Mouse (Mus musculus) intestine, embryonic 14.5 days (tissue): ENCODE data around the gene Slc17a8. TPM values are rescaled to one million over a fixed set of nuclear protein-coding genes. Genes with fewer than 3 reads are reported as not detected.
A peak's percentile ranks its signal among the peaks of the same experiment; 100 is the strongest.
"Not testable (repeated sequence)": the region's sequence is repeated elsewhere in the genome, so short reads cannot be mapped to it uniquely, and the experiment has no call there.

Experiments
- ATAC-seq: fragments of 200-750 bp; cut with Nextera tagmentation; replicated peaks from 2 replicates; pipeline ENCODE4 v1.8.0; 2017; ENCODE audit warnings: low read depth, moderate number of reproducible peaks, moderate TSS enrichment, moderate library complexity; ENCODE audit not compliant: low FRiP score, low TSS enrichment
- DNase-seq: peaks from one replicate; pipeline ENCODE4 v3.0.0-alpha.2; 2018; ENCODE audit warnings: low spot score
- H3K27ac ChIP-seq: fragments of 300-500 bp; sonication (generic); 2 replicates; pipeline ENCODE4 v1.5.1; 2014; ENCODE audit warnings: low read depth, mild to moderate bottlenecking, control low read depth
- H3K27me3 ChIP-seq: fragments of 300-500 bp; sonication (generic); replicated peaks from 2 replicates; pipeline ENCODE4 v1.6.1; 2014; ENCODE audit warnings: low read length, control low read depth; ENCODE audit not compliant: control insufficient read depth, insufficient read depth
- H3K36me3 ChIP-seq: fragments of 300-500 bp; sonication (generic); 2 replicates; pipeline ENCODE4 v1.6.1; 2014; ENCODE audit warnings: low read length, control low read depth; ENCODE audit not compliant: control insufficient read depth, insufficient read depth
- H3K4me1 ChIP-seq: fragments of 300-500 bp; sonication (generic); replicated peaks from 2 replicates; pipeline ENCODE4 v1.6.1; 2014; ENCODE audit warnings: low read length, control low read depth, mixed read lengths; ENCODE audit not compliant: control insufficient read depth, insufficient read depth
- H3K4me2 ChIP-seq: fragments of 300-500 bp; sonication (generic); 2 replicates; pipeline ENCODE4 v1.6.1; 2014; ENCODE audit warnings: low read length
- H3K4me3 ChIP-seq: fragments of 300-500 bp; sonication (generic); 2 replicates; pipeline ENCODE4 v1.5.1; 2014; ENCODE audit warnings: low read depth, low read length, control low read depth, mixed read lengths
- H3K9ac ChIP-seq: fragments of 300-500 bp; sonication (generic); 2 replicates; pipeline ENCODE4 v1.6.1; 2014; ENCODE audit warnings: mild to moderate bottlenecking, low read length
- H3K9me3 ChIP-seq: fragments of 300-500 bp; sonication (generic); 2 replicates; pipeline ENCODE4 v1.6.1; 2016; ENCODE audit warnings: low read length, control low read depth; ENCODE audit not compliant: control insufficient read depth
- WGBS: fragments of 180-500 bp; shearing (Covaris S2); extraction: QIAGEN DNeasy Blood & Tissue Kit; methylation state at CpG from one replicate; pipeline ENCODE4 v1.1.7; 2014; 5-methylcytosine and 5-hydroxymethylcytosine counted together
- polyA plus RNA-seq: library from polyadenylated mRNA; unstranded; fragments of >200 nt; fragmentation: Nextera tagmentation; extraction: Ambion mirVana; gene quantifications from 2 replicates; pipeline ENCODE4 v1.2.1, GENCODE M21; 2014

Gene Slc17a8
- polyA plus RNA-seq, 1 experiment from 2014 or later, result not detected

DNA sequence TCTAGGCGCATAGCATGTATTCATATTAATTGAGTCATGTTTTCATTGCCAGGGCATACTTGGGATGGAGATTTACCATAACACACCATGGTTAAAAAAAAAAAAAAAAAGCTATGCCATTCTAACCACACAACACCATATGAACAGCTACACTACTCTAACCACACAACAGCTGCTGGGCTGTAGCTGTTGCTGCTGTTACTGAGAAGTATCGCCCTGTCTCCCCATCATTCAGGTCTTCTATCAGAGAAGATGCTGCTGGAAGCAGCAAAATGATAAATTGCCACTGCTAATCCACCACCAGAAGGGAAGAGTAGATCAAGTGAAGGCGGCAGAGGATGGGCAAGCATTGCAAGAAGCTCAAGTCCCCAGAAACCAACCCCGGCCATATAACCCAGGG, 42.3 kb downstream of the Slc17a8 start:
- ATAC-seq (no peak), DNase-seq (no peak)
- no peak overlapping the region for H3K4me3 ChIP-seq
- no peaks in the 10 kb centered on the region for H3K9me3 ChIP-seq
- H3K36me3 ChIP-seq, result no peaks in the 10 kb centered on the region
- H3K9ac ChIP-seq, result no peak overlapping the region
- no peak overlapping the region for H3K27ac ChIP-seq
- no peaks in the 10 kb centered on the region for H3K27me3 ChIP-seq
- H3K4me1 ChIP-seq, result no peaks in the 10 kb centered on the region
- WGBS, result 90% methylated on average over 4 of the region's 4 CpGs
- no peak overlapping the region for H3K4me2 ChIP-seq

- H3K9ac ChIP-seq, result no peak overlapping the region
- no peaks in the 10 kb centered on the region for H3K36me3 ChIP-seq
- H3K27me3 ChIP-seq, result no peaks in the 10 kb centered on the region
- no peaks in the 10 kb centered on the region for H3K9me3 ChIP-seq
- WGBS, result 74% methylated on average over 3 of the region's 3 CpGs
- no peak overlapping the region for H3K4me2 ChIP-seq
- ATAC-seq (no peak), DNase-seq (no peak)
- H3K27ac ChIP-seq, result no peak overlapping the region
- no peak overlapping the region for H3K4me3 ChIP-seq
- H3K4me1 ChIP-seq, result no peaks in the 10 kb centered on the region
These were observed 43.4 kb downstream of the Slc17a8 start for GRCm38 (mm10) chr10:89577666-89578065.

GRCm38 (mm10) chr10:89573421-89573820, 47.6 kb downstream of the Slc17a8 start:
- H3K36me3 ChIP-seq, result no peaks in the 10 kb centered on the region
- no peak overlapping the region for H3K9ac ChIP-seq
- H3K4me2 ChIP-seq, result no peak overlapping the region
- no peaks in the 10 kb centered on the region for H3K27me3 ChIP-seq
- no peaks in the 10 kb centered on the region for H3K9me3 ChIP-seq
- WGBS, result 51% methylated on average over 3 of the region's 3 CpGs
- DNase-seq, result no peak
- H3K4me3 ChIP-seq, result no peak overlapping the region
- no peak for ATAC-seq
- H3K4me1 ChIP-seq, result no peaks in the 10 kb centered on the region
- no peak overlapping the region for H3K27ac ChIP-seq

- ATAC-seq, result no peak
These were observed 48.1 kb downstream of the Slc17a8 start for GRCm38 (mm10) chr10:89572946-89573345.

GRCm38 (mm10) chr10:89567391-89567790, 53.7 kb downstream of the Slc17a8 start:
- Histone ChIP-seq H3K36me3 (no peaks in the 10 kb centered on the region), H3K27me3 (no peaks in the 10 kb centered on the region), H3K4me2 (no peak overlapping the region), H3K27ac (no peak overlapping the region), H3K9me3 (no peaks in the 10 kb centered on the region), H3K4me1 (no peaks in the 10 kb centered on the region), H3K9ac (no peak overlapping the region), H3K4me3 (no peak overlapping the region)
- DNase-seq (no peak), ATAC-seq (no peak)
- 84% methylated on average over 2 of the region's 2 CpGs for WGBS

More at GRCm38 (mm10) chr10:89572946-89573345, 48.1 kb downstream of the Slc17a8 start:
- no peak overlapping the region for H3K27ac ChIP-seq
- 78% methylated on average over 6 of the region's 6 CpGs for WGBS
- no peaks in the 10 kb centered on the region for H3K27me3 ChIP-seq
- no peak overlapping the region for H3K9ac ChIP-seq
- DNase-seq, result no peak
- no peaks in the 10 kb centered on the region for H3K9me3 ChIP-seq
- H3K36me3 ChIP-seq, result no peaks in the 10 kb centered on the region
- H3K4me1 ChIP-seq, result no peaks in the 10 kb centered on the region
- H3K4me2 ChIP-seq, result no peak overlapping the region
- H3K4me3 ChIP-seq, result no peak overlapping the region

DNA sequence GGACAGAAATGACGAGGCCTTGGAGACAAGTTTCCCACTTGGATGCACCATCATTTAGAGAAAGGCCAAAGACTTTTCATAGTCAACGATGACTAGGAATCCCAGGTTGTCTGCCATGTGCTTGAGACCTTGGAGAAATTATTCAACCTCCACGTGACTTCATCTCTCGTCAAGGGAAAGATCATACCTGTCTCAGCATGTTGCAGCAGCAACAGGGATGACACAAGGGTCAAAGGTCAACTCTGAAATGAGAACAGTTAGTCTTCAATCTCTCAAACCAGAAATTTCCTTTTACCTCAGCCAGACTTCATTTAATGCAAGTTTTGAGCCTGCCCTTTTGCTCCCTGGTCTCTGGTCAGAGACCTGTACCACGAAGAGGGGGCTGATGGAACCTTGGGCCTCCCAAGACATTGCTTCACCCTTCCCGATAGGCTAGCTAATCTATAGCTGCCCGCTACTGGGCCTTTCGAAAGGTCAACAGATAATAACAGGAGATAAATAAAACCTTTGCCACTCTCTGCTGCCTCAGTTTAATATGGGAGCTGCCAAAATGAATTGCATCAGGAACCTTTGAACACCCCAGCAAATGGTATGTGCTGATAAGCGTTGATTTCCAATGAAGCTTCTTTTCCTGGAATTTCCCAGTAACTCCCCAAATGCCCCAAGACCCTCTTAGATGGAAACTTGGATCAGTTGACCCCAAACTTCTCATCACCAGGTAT, 55.6 kb downstream of the Slc17a8 start:
- no peak for ATAC-seq
- no peaks in the 10 kb centered on the region for H3K36me3 ChIP-seq
- no peaks in the 10 kb centered on the region for H3K9me3 ChIP-seq
- 82% methylated on average over 9 of the region's 9 CpGs for WGBS
- H3K4me1 ChIP-seq, result no peaks in the 10 kb centered on the region
- H3K9ac ChIP-seq, result no peak overlapping the region
- H3K4me3 ChIP-seq, result no peak overlapping the region
- H3K4me2 ChIP-seq, result no peak overlapping the region
- H3K27ac ChIP-seq, result no peak overlapping the region
- no peak for DNase-seq
- no peaks in the 10 kb centered on the region for H3K27me3 ChIP-seq

DNA sequence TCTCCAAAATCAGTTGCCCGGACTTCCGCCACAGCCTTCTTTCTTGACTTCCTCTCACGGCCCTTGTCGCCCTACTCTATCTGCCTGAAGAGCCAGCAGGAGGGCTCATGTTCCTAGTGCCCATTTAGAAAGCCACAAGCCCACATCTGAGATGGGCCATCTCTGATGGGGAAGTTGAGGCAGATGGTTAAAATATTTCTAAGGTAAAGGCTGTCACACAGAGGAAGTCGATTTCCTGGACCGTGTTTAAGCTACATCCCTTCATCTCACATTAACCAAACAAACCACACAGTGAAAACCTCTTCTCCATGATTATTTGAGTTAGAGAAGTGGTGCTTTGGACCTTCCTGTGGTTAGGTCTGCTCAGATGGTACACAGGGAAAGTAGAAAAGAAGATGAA, 58.9 kb downstream of the Slc17a8 start:
- Histone ChIP-seq H3K4me1 (no peaks in the 10 kb centered on the region), H3K4me3 (no peak overlapping the region), H3K27me3 (no peaks in the 10 kb centered on the region), H3K27ac (no peak overlapping the region), H3K9ac (no peak overlapping the region), H3K36me3 (no peaks in the 10 kb centered on the region), H3K4me2 (no peak overlapping the region), H3K9me3 (no peaks in the 10 kb centered on the region)
- ATAC-seq, result no peak
- no peak for DNase-seq
- 93% methylated on average over 6 of the region's 6 CpGs for WGBS

DNA sequence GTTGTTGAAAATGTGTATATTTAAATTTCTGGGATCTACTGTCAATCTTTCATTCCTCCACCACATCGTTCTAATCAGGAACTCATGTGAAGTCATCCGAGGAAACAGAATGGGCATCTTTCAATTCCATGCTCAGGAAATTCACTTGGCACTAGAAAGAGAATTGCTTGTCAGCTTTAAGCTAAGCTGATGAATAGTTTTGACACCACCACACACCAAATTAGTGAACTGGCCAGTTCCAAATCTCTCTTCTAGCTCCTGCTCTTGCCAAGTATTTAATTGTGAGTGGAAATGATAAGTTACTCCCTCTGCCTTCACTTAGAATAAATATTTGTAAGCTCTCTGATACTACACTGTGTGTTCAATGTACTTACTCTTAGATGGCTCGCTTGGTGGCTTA, 61.7 kb downstream of the Slc17a8 start:
- Histone ChIP-seq H3K27ac (no peak overlapping the region), H3K27me3 (no peaks in the 10 kb centered on the region), H3K9me3 (no peaks in the 10 kb centered on the region), H3K4me3 (no peak overlapping the region), H3K9ac (no peak overlapping the region), H3K4me1 (no peaks in the 10 kb centered on the region), H3K36me3 (no peaks in the 10 kb centered on the region), H3K4me2 (no peak overlapping the region)
- 59% methylated on average over 3 of the region's 3 CpGs for WGBS
- DNase-seq (peak; percentile 44), ATAC-seq (no peak)

DNA sequence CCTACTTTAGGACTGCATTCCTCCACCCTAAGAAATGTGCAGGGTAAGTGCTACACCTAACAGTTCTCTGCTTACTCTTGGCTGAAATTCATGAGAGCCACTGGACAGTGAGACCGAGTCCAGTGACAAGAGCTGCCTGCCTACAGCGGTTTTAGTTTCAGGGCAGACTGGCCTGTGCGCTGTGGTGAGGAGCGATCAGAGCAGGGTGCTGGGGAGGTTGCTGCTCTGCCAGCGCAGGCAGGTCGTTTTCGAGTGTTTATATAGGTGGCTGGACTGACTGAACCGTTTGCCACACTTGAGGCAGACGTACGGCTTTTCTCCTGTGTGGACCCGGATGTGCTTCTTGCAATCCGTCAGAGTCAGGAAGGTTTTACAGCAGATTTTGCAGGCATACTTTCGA, 66.2 kb downstream of the Slc17a8 start:
- not testable (repeated sequence) for H3K27me3 ChIP-seq, ATAC-seq, H3K9ac ChIP-seq, H3K9me3 ChIP-seq, H3K27ac ChIP-seq, H3K4me3 ChIP-seq, H3K4me2 ChIP-seq, H3K4me1 ChIP-seq, H3K36me3 ChIP-seq
- DNase-seq, result peak; percentile 18
- 58% methylated on average over 13 of the region's 13 CpGs for WGBS
